Mouse (Mus musculus) myocyte (in vitro differentiated cells): ENCODE measurements around the gene Gm11032. TPM values are rescaled to one million over a fixed set of nuclear protein-coding genes. Genes with fewer than 3 reads are reported as not detected.

Experiments used
- H3K27me3 ChIP-seq: one replicate; pipeline ENCODE4 v1.6.1; 2011; ENCODE audit not compliant: control insufficient read depth, insufficient read depth, insufficient read length
- H3K36me3 ChIP-seq: one replicate; pipeline ENCODE4 v1.6.1; 2011; ENCODE audit not compliant: control insufficient read depth, insufficient read depth
- H3K4me2 ChIP-seq: one replicate; pipeline ENCODE4 v1.6.1; 2011; ENCODE audit warnings: low read depth, control low read depth
- H3K4me3 ChIP-seq: one replicate; pipeline ENCODE4 v1.5.1; 2011; ENCODE audit warnings: mild to moderate bottlenecking, control low read depth, moderate library complexity
- H3K79me2 ChIP-seq: one replicate; pipeline ENCODE4 v1.6.1; 2011; ENCODE audit not compliant: control insufficient read depth, insufficient read depth
- H3ac ChIP-seq: one replicate; pipeline ENCODE4 v1.6.1; 2011; ENCODE audit not compliant: control insufficient read depth, insufficient read length
- CEBPB ChIP-seq: IDR thresholded peaks from 2 replicates; pipeline ENCODE4 v1.6.1; 2011; ENCODE audit warnings: mild to moderate bottlenecking, moderate library complexity; ENCODE audit not compliant: poor library complexity, insufficient read depth, severe bottlenecking
- E2F4 ChIP-seq: IDR thresholded peaks from one replicate; pipeline ENCODE4 v1.6.1; 2011; ENCODE audit warnings: mild to moderate bottlenecking, control low read depth, moderate library complexity; ENCODE audit not compliant: insufficient read depth
- MAX ChIP-seq: IDR thresholded peaks from one replicate; pipeline ENCODE4 v1.6.1; 2011; ENCODE audit warnings: low read depth, mild to moderate bottlenecking, control low read depth
- MYOD1 ChIP-seq, 3 experiments: IDR thresholded peaks; one replicate each; pipeline ENCODE4 v1.6.1; 2011; ENCODE audit warnings: control low read depth in 2 of 3, low read depth in 2 of 3, mild to moderate bottlenecking in 2 of 3, moderate library complexity in 1 of 3; ENCODE audit not compliant: insufficient read length in 2 of 3, control insufficient read depth in 1 of 3
- MYOG ChIP-seq, 3 experiments: IDR thresholded peaks; one replicate each; pipeline ENCODE4 v1.6.1; 2011; ENCODE audit warnings: control low read depth in 2 of 3, low read depth in 2 of 3, mild to moderate bottlenecking in 2 of 3; ENCODE audit not compliant: insufficient read length in 2 of 3, control insufficient read depth in 1 of 3, insufficient read depth in 1 of 3
- POLR2A ChIP-seq: IDR thresholded peaks from one replicate; pipeline ENCODE4 v1.6.1; 2011; ENCODE audit warnings: low read depth, mild to moderate bottlenecking, control low read depth, moderate library complexity; ENCODE audit not compliant: insufficient read length
- POLR2AphosphoS2 ChIP-seq: IDR thresholded peaks from one replicate; pipeline ENCODE4 v1.6.1; 2011; ENCODE audit warnings: low read depth, control low read depth; ENCODE audit not compliant: insufficient read length
- REST ChIP-seq: IDR thresholded peaks from one replicate; pipeline ENCODE4 v1.6.1; 2011; ENCODE audit warnings: mild to moderate bottlenecking, control low read depth, moderate library complexity; ENCODE audit not compliant: insufficient read depth, insufficient read length
- SRF ChIP-seq: IDR thresholded peaks from one replicate; pipeline ENCODE4 v1.6.1; 2011; ENCODE audit warnings: low read depth; ENCODE audit not compliant: control insufficient read depth, insufficient read length
- TCF12 ChIP-seq: IDR thresholded peaks from one replicate; pipeline ENCODE4 v1.6.1; 2011; ENCODE audit warnings: mild to moderate bottlenecking, control low read depth; ENCODE audit not compliant: poor library complexity, insufficient read depth, severe bottlenecking
- TCF3 ChIP-seq: IDR thresholded peaks from one replicate; pipeline ENCODE4 v1.6.1; 2011; ENCODE audit warnings: low read depth, control low read depth; ENCODE audit not compliant: insufficient read length
- USF1 ChIP-seq: IDR thresholded peaks from one replicate; pipeline ENCODE4 v1.6.1; 2011; ENCODE audit warnings: low read depth, mild to moderate bottlenecking, control low read depth, moderate library complexity
- polyA plus RNA-seq: library from polyadenylated mRNA; unstranded; fragments of >200 nt; fragmentation: generic; extraction: Trizol; gene quantifications from one replicate; pipeline ENCODE4 v1.2.1, GENCODE M21; 2012; ENCODE audit warnings: missing spikeins

Gene Gm11032
- polyA plus RNA-seq, 1 experiment: not detected

DNA sequence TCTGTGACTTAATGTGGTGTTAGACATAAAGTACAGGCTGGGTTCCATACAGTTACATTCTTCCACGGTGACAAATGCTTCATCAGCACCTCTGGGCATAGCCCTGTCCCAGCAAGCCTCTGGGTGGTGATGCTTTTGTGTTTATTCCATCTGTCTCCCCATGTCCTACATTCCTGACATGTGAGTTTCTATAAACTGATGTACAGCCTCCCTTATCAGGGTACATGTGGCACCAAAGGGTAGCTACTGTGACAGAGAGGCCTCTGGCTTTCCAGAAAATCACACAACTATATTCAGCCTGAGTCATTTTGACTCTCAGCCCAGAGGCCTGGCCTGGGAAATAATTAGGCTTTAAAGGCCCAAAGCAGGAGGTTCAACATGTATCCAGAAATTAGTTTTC lies 13.3 kb upstream of the Gm11032 start:
- H3K27me3 ChIP-seq: no peaks in the 10 kb centered on the region
- TF ChIP-seq TCF12 (no peak), MAX (no peak), MYOD1 (IDR thresholded peaks at IDR 0.05; ENCODE audit: control insufficient read depth in 1 of 3, insufficient read length in 2 of 3, low read depth in 2 of 3) (peak; percentile 18 to 47 (median 40))

GRCm38 (mm10) chr11:4611904-4612303 lies 8.0 kb upstream of the Gm11032 start:
- Histone ChIP-seq H3K79me2 (no peaks in the 10 kb centered on the region), H3K36me3 (no peaks in the 10 kb centered on the region), H3K4me3 (no peak overlapping the region), H3K4me2 (no peak overlapping the region), H3K27me3 (no peaks in the 10 kb centered on the region), H3ac (no peak overlapping the region)
- TF ChIP-seq REST (no peak), MAX (no peak), CEBPB (no peak), TCF12 (no peak), MYOG (IDR thresholded peaks at IDR 0.05; ENCODE audit: control insufficient read depth in 1 of 3, insufficient read depth in 1 of 3, insufficient read length in 2 of 3, low read depth in 2 of 3) (no peak), SRF (no peak), TCF3 (no peak), POLR2AphosphoS2 (no peak), MYOD1 (IDR thresholded peaks at IDR 0.05; ENCODE audit: control insufficient read depth in 1 of 3, insufficient read length in 2 of 3, low read depth in 2 of 3) (no peak), E2F4 (no peak), POLR2A (no peak), USF1 (no peak)

More for the DNA sequence above, 13.3 kb upstream of the Gm11032 start:
- Histone ChIP-seq H3K4me3 (no peak overlapping the region), H3K4me2 (peak overlapping the region; percentile 33), H3ac (no peak overlapping the region), H3K36me3 (no peaks in the 10 kb centered on the region), H3K79me2 (no peaks in the 10 kb centered on the region)

- Histone ChIP-seq H3K36me3 (no peaks in the 10 kb centered on the region), H3K4me3 (no peak overlapping the region), H3K79me2 (no peaks in the 10 kb centered on the region), H3ac (no peak overlapping the region), H3K27me3 (no peaks in the 10 kb centered on the region), H3K4me2 (no peak overlapping the region)
- TF ChIP-seq SRF: no peak
- no peak for TF ChIP-seq POLR2AphosphoS2
- TF ChIP-seq REST: no peak
- TF ChIP-seq TCF3: no peak
- TF ChIP-seq POLR2A: no peak
- no peak for TF ChIP-seq TCF12
- no peak for TF ChIP-seq CEBPB
- TF ChIP-seq MYOG (IDR thresholded peaks at IDR 0.05; ENCODE audit: control insufficient read depth in 1 of 3, insufficient read depth in 1 of 3, insufficient read length in 2 of 3, low read depth in 2 of 3): no peak
- TF ChIP-seq USF1: no peak
- no peak for TF ChIP-seq MAX
- TF ChIP-seq MYOD1 (IDR thresholded peaks at IDR 0.05; ENCODE audit: control insufficient read depth in 1 of 3, insufficient read length in 2 of 3, low read depth in 2 of 3): no peak
- no peak for TF ChIP-seq E2F4
These were observed 738 bp downstream of the Gm11032 start for GRCm38 (mm10) chr11:4620501-4621108.

GRCm38 (mm10) chr11:4621866-4622265 lies 2.0 kb downstream of the Gm11032 start:
- Histone ChIP-seq H3K36me3 (no peaks in the 10 kb centered on the region), H3K79me2 (no peaks in the 10 kb centered on the region), H3K4me3 (no peak overlapping the region), H3K4me2 (no peak overlapping the region), H3K27me3 (no peaks in the 10 kb centered on the region), H3ac (no peak overlapping the region)
- TF ChIP-seq E2F4 (no peak), POLR2AphosphoS2 (no peak), MYOG (IDR thresholded peaks at IDR 0.05; ENCODE audit: control insufficient read depth in 1 of 3, insufficient read depth in 1 of 3, insufficient read length in 2 of 3, low read depth in 2 of 3) (no peak), MYOD1 (IDR thresholded peaks at IDR 0.05; ENCODE audit: control insufficient read depth in 1 of 3, insufficient read length in 2 of 3, low read depth in 2 of 3) (no peak), MAX (no peak), SRF (no peak), CEBPB (no peak), POLR2A (no peak), TCF3 (no peak), USF1 (no peak), REST (no peak), TCF12 (no peak)

DNA sequence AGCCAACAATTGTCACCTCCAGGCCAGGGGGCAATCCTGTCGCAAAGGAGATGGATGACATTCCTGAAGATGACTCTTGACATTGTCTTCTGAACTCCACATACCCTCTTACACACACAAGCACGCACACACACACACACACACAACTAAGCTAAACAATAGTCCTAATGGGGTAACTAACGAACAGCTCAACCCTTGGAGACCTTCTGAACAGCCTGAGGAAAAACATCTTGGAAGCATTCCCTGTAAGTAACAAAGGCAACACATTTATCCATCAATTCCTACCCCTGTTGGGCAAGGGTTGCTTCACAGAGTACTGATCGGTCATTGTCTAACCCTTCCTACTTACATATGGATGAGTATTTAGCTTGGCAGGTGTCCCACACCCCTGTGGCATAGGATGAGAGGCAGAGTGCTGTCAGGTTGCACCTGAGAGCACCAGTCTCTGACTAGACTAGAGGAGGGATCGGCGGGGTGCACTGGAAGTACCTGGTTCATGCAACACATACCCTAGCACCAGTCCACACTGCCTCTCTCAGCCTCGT lies 2.6 kb downstream of the Gm11032 start:
- H3K4me3 ChIP-seq: no peak overlapping the region
- H3K79me2 ChIP-seq: no peaks in the 10 kb centered on the region
- TF ChIP-seq MYOG (IDR thresholded peaks at IDR 0.05; ENCODE audit: control insufficient read depth in 1 of 3, insufficient read depth in 1 of 3, insufficient read length in 2 of 3, low read depth in 2 of 3) (no peak), POLR2AphosphoS2 (no peak), SRF (no peak), MAX (no peak), E2F4 (no peak), POLR2A (no peak), TCF3 (no peak), USF1 (no peak), TCF12 (no peak), MYOD1 (IDR thresholded peaks at IDR 0.05; ENCODE audit: control insufficient read depth in 1 of 3, insufficient read length in 2 of 3, low read depth in 2 of 3) (no peak), CEBPB (no peak), REST (no peak)
- H3ac ChIP-seq: no peak overlapping the region
- H3K36me3 ChIP-seq: no peaks in the 10 kb centered on the region
- no peak overlapping the region for H3K4me2 ChIP-seq
- H3K27me3 ChIP-seq: no peaks in the 10 kb centered on the region
